Mouse (Mus musculus): ENCODE results near the gene Pik3r3. TPM values are rescaled to one million over a fixed set of nuclear protein-coding genes. Genes with fewer than 3 reads are reported as not detected.

The Pik3r3 gene
- polyA plus RNA-seq, 1 experiment from 2014 or later: 0.46 TPM

GRCm38 (mm10) chr4:116322127-116322526 is 100.7 kb downstream of the Pik3r3 start:
- Histone ChIP-seq H3K4me1 (ENCODE audit: insufficient read depth) (no peaks in the 10 kb centered on the region), H3K27me3 (ENCODE audit: insufficient read depth, low read length) (no peaks in the 10 kb centered on the region), H3K9ac (replicated peaks) (no peak overlapping the region), H3K9me3 (ENCODE audit: low read length) (no peaks in the 10 kb centered on the region), H3K27ac (ENCODE audit: low read depth) (no peak overlapping the region), H3K4me3 (ENCODE audit: low read depth, low read length) (no peak overlapping the region), H3K4me2 (ENCODE audit: low read depth, low read length) (no peak overlapping the region), H3K36me3 (replicated peaks; ENCODE audit: insufficient read depth, low read length) (peaks cover 11% of the 10 kb centered on the region)
- TF ChIP-seq CTCF (IDR thresholded peaks at IDR 0.05; ENCODE audit: low read depth): no peak
- TF ChIP-seq EP300 (IDR thresholded peaks at IDR 0.05; ENCODE audit: low read depth): no peak
- no peak for DNase-seq
- no peak for ATAC-seq
- WGBS (ENCODE audit: insufficient replicate concordance): 86% methylated on average over 6 of the region's 6 CpGs

- Histone ChIP-seq H3K4me1 (ENCODE audit: insufficient read depth) (no peaks in the 10 kb centered on the region), H3K9me3 (ENCODE audit: low read length) (peaks cover 3% of the 10 kb centered on the region; the same call in 1 of the 2 replicates), H3K36me3 (replicated peaks; ENCODE audit: insufficient read depth, low read length) (peaks cover 12% of the 10 kb centered on the region), H3K27me3 (ENCODE audit: insufficient read depth, low read length) (no peaks in the 10 kb centered on the region), H3K4me2 (ENCODE audit: low read depth, low read length) (no peak overlapping the region), H3K9ac (replicated peaks) (no peak overlapping the region), H3K27ac (ENCODE audit: low read depth) (no peak overlapping the region), H3K4me3 (ENCODE audit: low read depth, low read length) (no peak overlapping the region)
- DNase-seq (no peak), ATAC-seq (no peak)
- TF ChIP-seq CTCF (IDR thresholded peaks at IDR 0.05; ENCODE audit: low read depth) (no peak), EP300 (IDR thresholded peaks at IDR 0.05; ENCODE audit: low read depth) (no peak)
- 88% methylated on average over 3 of the region's 3 CpGs for WGBS (ENCODE audit: insufficient replicate concordance)
Observed at GRCm38 (mm10) chr4:116329256-116329655, 107.8 kb downstream of the Pik3r3 start.

GRCm38 (mm10) chr4:116336294-116336693 is 114.9 kb downstream of the Pik3r3 start:
- DNase-seq: no peak

GRCm38 (mm10) chr4:116342119-116342518 is 120.7 kb downstream of the Pik3r3 start:
- no peak overlapping the region for H3K9ac ChIP-seq (replicated peaks)
- DNase-seq (peak; percentile 42), ATAC-seq (no peak)
- no peak overlapping the region for H3K4me3 ChIP-seq (ENCODE audit: low read depth, low read length)
- no peak for TF ChIP-seq EP300 (IDR thresholded peaks at IDR 0.05; ENCODE audit: low read depth)
- peak; percentile 81 for TF ChIP-seq CTCF (IDR thresholded peaks at IDR 0.05; ENCODE audit: low read depth)
- no peak overlapping the region for H3K4me2 ChIP-seq (ENCODE audit: low read depth, low read length)
- H3K27me3 ChIP-seq (ENCODE audit: insufficient read depth, low read length): no peaks in the 10 kb centered on the region
- H3K27ac ChIP-seq (ENCODE audit: low read depth): no peak overlapping the region
- no peaks in the 10 kb centered on the region for H3K36me3 ChIP-seq (replicated peaks; ENCODE audit: insufficient read depth, low read length)
- no peaks in the 10 kb centered on the region for H3K9me3 ChIP-seq (ENCODE audit: low read length)
- no peaks in the 10 kb centered on the region for H3K4me1 ChIP-seq (ENCODE audit: insufficient read depth)

More at GRCm38 (mm10) chr4:116336294-116336693, 114.9 kb downstream of the Pik3r3 start:
- no peaks in the 10 kb centered on the region for H3K27me3 ChIP-seq (ENCODE audit: insufficient read depth, low read length)
- no peaks in the 10 kb centered on the region for H3K36me3 ChIP-seq (replicated peaks; ENCODE audit: insufficient read depth, low read length)
- no peaks in the 10 kb centered on the region for H3K9me3 ChIP-seq (ENCODE audit: low read length)
- H3K4me2 ChIP-seq (ENCODE audit: low read depth, low read length): no peak overlapping the region
- H3K27ac ChIP-seq (ENCODE audit: low read depth): no peak overlapping the region
- no peak for TF ChIP-seq CTCF (IDR thresholded peaks at IDR 0.05; ENCODE audit: low read depth)
- no peak for TF ChIP-seq EP300 (IDR thresholded peaks at IDR 0.05; ENCODE audit: low read depth)
- no peak for ATAC-seq
- WGBS (ENCODE audit: insufficient replicate concordance): 70% methylated on average over 1 of the region's 1 CpGs
- H3K4me1 ChIP-seq (ENCODE audit: insufficient read depth): no peaks in the 10 kb centered on the region
- no peak overlapping the region for H3K4me3 ChIP-seq (ENCODE audit: low read depth, low read length)
- H3K9ac ChIP-seq (replicated peaks): no peak overlapping the region

GRCm38 (mm10) chr4:116352496-116352895 is 131.1 kb downstream of the Pik3r3 start:
- H3K27ac ChIP-seq (ENCODE audit: low read depth): no peak overlapping the region
- no peaks in the 10 kb centered on the region for H3K9me3 ChIP-seq (ENCODE audit: low read length)
- DNase-seq (no peak), ATAC-seq (no peak)
- H3K27me3 ChIP-seq (ENCODE audit: insufficient read depth, low read length): no peaks in the 10 kb centered on the region
- no peaks in the 10 kb centered on the region for H3K4me1 ChIP-seq (ENCODE audit: insufficient read depth)
- TF ChIP-seq CTCF (IDR thresholded peaks at IDR 0.05; ENCODE audit: low read depth) (no peak), EP300 (IDR thresholded peaks at IDR 0.05; ENCODE audit: low read depth) (no peak)
- H3K4me3 ChIP-seq (ENCODE audit: low read depth, low read length): no peak overlapping the region
- H3K9ac ChIP-seq (replicated peaks): no peak overlapping the region
- 76% methylated on average over 3 of the region's 3 CpGs for WGBS (ENCODE audit: insufficient replicate concordance)
- H3K4me2 ChIP-seq (ENCODE audit: low read depth, low read length): no peak overlapping the region
- no peaks in the 10 kb centered on the region for H3K36me3 ChIP-seq (replicated peaks; ENCODE audit: insufficient read depth, low read length)

Other genes starting within 250 kb of the Pik3r3 start
- gene Faah, start 203.7 kb upstream of the Pik3r3 start, polyA plus RNA-seq (2015; fragmentation: Nextera tagmentation; extraction: Ambion mirVana): 31.4 and 34.2 TPM in 2 replicates
- 8.4 and 8.7 TPM in 2 replicates for gene Nsun4, start 167.7 kb upstream of the Pik3r3 start, polyA plus RNA-seq (2015; fragmentation: Nextera tagmentation; extraction: Ambion mirVana)
- 563 and 605 TPM in 2 replicates for gene Uqcrh, start 146.5 kb upstream of the Pik3r3 start, polyA plus RNA-seq (2015; fragmentation: Nextera tagmentation; extraction: Ambion mirVana)
- gene Lrrc41, start 146.3 kb upstream of the Pik3r3 start, polyA plus RNA-seq (2015; fragmentation: Nextera tagmentation; extraction: Ambion mirVana): 22.9 and 23.3 TPM in 2 replicates
- 7.3 and 10.3 TPM in 2 replicates for gene Rad54l, start 97.9 kb upstream of the Pik3r3 start, polyA plus RNA-seq (2015; fragmentation: Nextera tagmentation; extraction: Ambion mirVana)
- gene Pomgnt1, start 97.8 kb upstream of the Pik3r3 start, polyA plus RNA-seq (2015; fragmentation: Nextera tagmentation; extraction: Ambion mirVana): 8.8 and 9.2 TPM in 2 replicates
- 0.24 and 0.27 TPM in 2 replicates for gene Lurap1, start 70.3 kb upstream of the Pik3r3 start, polyA plus RNA-seq (2015; fragmentation: Nextera tagmentation; extraction: Ambion mirVana)
- 0.08 TPM in 1 of 2 replicates, not detected in the other for gene Tspan1, start 54.0 kb upstream of the Pik3r3 start, polyA plus RNA-seq (2015; fragmentation: Nextera tagmentation; extraction: Ambion mirVana)
- gene 1700042G07Rik, start 48.2 kb upstream of the Pik3r3 start, polyA plus RNA-seq (2015; fragmentation: Nextera tagmentation; extraction: Ambion mirVana): not detected in 2 replicates
- not detected in 2 replicates for gene Gm49337, start 48.2 kb upstream of the Pik3r3 start, polyA plus RNA-seq (2015; fragmentation: Nextera tagmentation; extraction: Ambion mirVana)
- 2.4 and 2.8 TPM in 2 replicates for gene Mast2, start 242.6 kb downstream of the Pik3r3 start, polyA plus RNA-seq (2015; fragmentation: Nextera tagmentation; extraction: Ambion mirVana)